Mouse (Mus musculus): ENCODE data around the gene Vgll4. TPM values are rescaled to one million over a fixed set of nuclear protein-coding genes. Genes with fewer than 3 reads are reported as not detected.

The Vgll4 gene
- polyA plus RNA-seq, 2 experiments: 4.6 to 5.5 TPM

GRCm38 (mm10) chr6:114970386-114970785 is 592 bp upstream of the Vgll4 start:
- Histone ChIP-seq H3K27ac (no peak overlapping the region), H3K4me3 (ENCODE audit: insufficient read depth in 1 of 2, low read depth in 2 of 2, low read length in 2 of 2) (no peak overlapping the region), H3K9me3 (ENCODE audit: control insufficient read depth, low read length) (no peaks in the 10 kb centered on the region), H3K4me1 (replicated peaks; ENCODE audit: control insufficient read depth in 2 of 2, insufficient read depth in 2 of 2, low read length in 1 of 2) (no peaks in the 10 kb centered on the region), H3K4me2 (ENCODE audit: low read depth) (no peak overlapping the region), H3K27me3 (ENCODE audit: control insufficient read depth, insufficient read depth, low read length) (peaks cover 39% of the 10 kb centered on the region), H3K36me3 (replicated peaks; ENCODE audit: control insufficient read depth, insufficient read depth, low read depth) (no peaks in the 10 kb centered on the region), H3K9ac (replicated peaks) (no peak overlapping the region)
- TF ChIP-seq EP300 (IDR thresholded peaks at IDR 0.05; ENCODE audit: low read depth) (no peak), CTCF (IDR thresholded peaks at IDR 0.05; ENCODE audit: low read depth) (no peak)
- 18% methylated on average over 6 of the region's 6 CpGs for WGBS (ENCODE audit: insufficient replicate concordance)
- ATAC-seq (ENCODE audit: insufficient read depth): no peak
- no peak for DNase-seq (ENCODE audit: low read depth in 3 of 3, low spot score in 3 of 3)

GRCm38 (mm10) chr6:114968361-114969212 is 1.2 kb downstream of the Vgll4 start:
- H3K27ac ChIP-seq: no peak overlapping the region

GRCm38 (mm10) chr6:114967623-114968022 is 2.2 kb downstream of the Vgll4 start:
- Histone ChIP-seq H3K4me2 (ENCODE audit: low read depth) (peak overlapping the region; percentile 84; the same call in 1 of the 2 replicates), H3K9me3 (ENCODE audit: control insufficient read depth, low read length) (no peaks in the 10 kb centered on the region), H3K36me3 (replicated peaks; ENCODE audit: control insufficient read depth, insufficient read depth, low read depth) (no peaks in the 10 kb centered on the region), H3K4me3 (ENCODE audit: insufficient read depth in 1 of 2, low read depth in 2 of 2, low read length in 2 of 2) (no peak overlapping the region), H3K9ac (replicated peaks) (no peak overlapping the region), H3K4me1 (replicated peaks; ENCODE audit: control insufficient read depth in 2 of 2, insufficient read depth in 2 of 2, low read length in 1 of 2) (no peaks in the 10 kb centered on the region), H3K27ac (no peak overlapping the region), H3K27me3 (ENCODE audit: control insufficient read depth, insufficient read depth, low read length) (peaks cover 39% of the 10 kb centered on the region)
- WGBS (ENCODE audit: insufficient replicate concordance): 42% methylated on average over 12 of the region's 12 CpGs
- DNase-seq (ENCODE audit: low read depth in 3 of 3, low spot score in 3 of 3) (no peak), ATAC-seq (ENCODE audit: insufficient read depth) (no peak)
- TF ChIP-seq CTCF (IDR thresholded peaks at IDR 0.05; ENCODE audit: low read depth) (no peak), EP300 (IDR thresholded peaks at IDR 0.05; ENCODE audit: low read depth) (no peak)

More at GRCm38 (mm10) chr6:114968361-114969212, 1.2 kb downstream of the Vgll4 start:
- Histone ChIP-seq H3K4me3 (ENCODE audit: insufficient read depth in 1 of 2, low read depth in 2 of 2, low read length in 2 of 2) (peak overlapping the region; percentile 49 to 62), H3K36me3 (replicated peaks; ENCODE audit: control insufficient read depth, insufficient read depth, low read depth) (no peaks in the 10 kb centered on the region), H3K4me2 (ENCODE audit: low read depth) (peak overlapping the region; percentile 84), H3K4me1 (replicated peaks; ENCODE audit: control insufficient read depth in 2 of 2, insufficient read depth in 2 of 2, low read length in 1 of 2) (no peaks in the 10 kb centered on the region), H3K27me3 (ENCODE audit: control insufficient read depth, insufficient read depth, low read length) (peaks cover 39% of the 10 kb centered on the region), H3K9me3 (ENCODE audit: control insufficient read depth, low read length) (no peaks in the 10 kb centered on the region), H3K9ac (replicated peaks) (no peak overlapping the region)
- peak in 1 of 3 experiments; percentile 9 for DNase-seq (ENCODE audit: low read depth in 3 of 3, low spot score in 3 of 3)
- WGBS (ENCODE audit: insufficient replicate concordance): under 1% methylated on average over 81 of the region's 82 CpGs
- ATAC-seq (ENCODE audit: insufficient read depth): peak; percentile 48
- TF ChIP-seq CTCF (IDR thresholded peaks at IDR 0.05; ENCODE audit: low read depth) (no peak), EP300 (IDR thresholded peaks at IDR 0.05; ENCODE audit: low read depth) (no peak)

- no peak for TF ChIP-seq CTCF (IDR thresholded peaks at IDR 0.05; ENCODE audit: low read depth)
- TF ChIP-seq EP300 (IDR thresholded peaks at IDR 0.05; ENCODE audit: low read depth): no peak
- no peak overlapping the region for H3K4me3 ChIP-seq (ENCODE audit: insufficient read depth in 1 of 2, low read depth in 2 of 2, low read length in 2 of 2)
- no peaks in the 10 kb centered on the region for H3K36me3 ChIP-seq (replicated peaks; ENCODE audit: control insufficient read depth, insufficient read depth, low read depth)
- WGBS (ENCODE audit: insufficient replicate concordance): 25% methylated on average over 2 of the region's 2 CpGs
- ATAC-seq (ENCODE audit: insufficient read depth): no peak
- H3K9ac ChIP-seq (replicated peaks): no peak overlapping the region
- peaks cover 39% of the 10 kb centered on the region for H3K27me3 ChIP-seq (ENCODE audit: control insufficient read depth, insufficient read depth, low read length)
- no peak overlapping the region for H3K27ac ChIP-seq
- no peak for DNase-seq (ENCODE audit: low read depth in 3 of 3, low spot score in 3 of 3)
- no peaks in the 10 kb centered on the region for H3K9me3 ChIP-seq (ENCODE audit: control insufficient read depth, low read length)
- H3K4me2 ChIP-seq (ENCODE audit: low read depth): no peak overlapping the region
- no peaks in the 10 kb centered on the region for H3K4me1 ChIP-seq (replicated peaks; ENCODE audit: control insufficient read depth in 2 of 2, insufficient read depth in 2 of 2, low read length in 1 of 2)
These were observed 3.2 kb downstream of the Vgll4 start for GRCm38 (mm10) chr6:114966396-114967154.

GRCm38 (mm10) chr6:114965802-114966201 is 4.0 kb downstream of the Vgll4 start:
- no peak overlapping the region for H3K4me3 ChIP-seq (ENCODE audit: insufficient read depth in 1 of 2, low read depth in 2 of 2, low read length in 2 of 2)
- TF ChIP-seq CTCF (IDR thresholded peaks at IDR 0.05; ENCODE audit: low read depth) (no peak), EP300 (IDR thresholded peaks at IDR 0.05; ENCODE audit: low read depth) (no peak)
- peaks cover 39% of the 10 kb centered on the region for H3K27me3 ChIP-seq (ENCODE audit: control insufficient read depth, insufficient read depth, low read length)
- ATAC-seq (ENCODE audit: insufficient read depth) (no peak), DNase-seq (ENCODE audit: low read depth in 3 of 3, low spot score in 3 of 3) (no peak)
- no peaks in the 10 kb centered on the region for H3K36me3 ChIP-seq (replicated peaks; ENCODE audit: control insufficient read depth, insufficient read depth, low read depth)
- H3K27ac ChIP-seq: no peak overlapping the region
- H3K4me2 ChIP-seq (ENCODE audit: low read depth): no peak overlapping the region
- H3K9ac ChIP-seq (replicated peaks): no peak overlapping the region
- H3K9me3 ChIP-seq (ENCODE audit: control insufficient read depth, low read length): no peaks in the 10 kb centered on the region
- 53% methylated on average over 3 of the region's 3 CpGs for WGBS (ENCODE audit: insufficient replicate concordance)
- H3K4me1 ChIP-seq (replicated peaks; ENCODE audit: control insufficient read depth in 2 of 2, insufficient read depth in 2 of 2, low read length in 1 of 2): no peaks in the 10 kb centered on the region

Data from liver, embryonic 14.5 days (tissue).